Mouse (Mus musculus) frontal cortex, postnatal 25 days (tissue): ENCODE measurements at regions not wholly inside any gene's neighbourhood (a gene's known extent, or its start where the extent isn't known, plus 50 kb on each side); places are given as distances from the start of the nearest gene placed in this dataset.

ENCODE experiments used
- DNase-seq, 2 experiments: peaks; one replicate each; pipeline ENCODE4 v3.0.0; 2022; ENCODE audit warnings: low spot score in 2 of 2

DNA sequence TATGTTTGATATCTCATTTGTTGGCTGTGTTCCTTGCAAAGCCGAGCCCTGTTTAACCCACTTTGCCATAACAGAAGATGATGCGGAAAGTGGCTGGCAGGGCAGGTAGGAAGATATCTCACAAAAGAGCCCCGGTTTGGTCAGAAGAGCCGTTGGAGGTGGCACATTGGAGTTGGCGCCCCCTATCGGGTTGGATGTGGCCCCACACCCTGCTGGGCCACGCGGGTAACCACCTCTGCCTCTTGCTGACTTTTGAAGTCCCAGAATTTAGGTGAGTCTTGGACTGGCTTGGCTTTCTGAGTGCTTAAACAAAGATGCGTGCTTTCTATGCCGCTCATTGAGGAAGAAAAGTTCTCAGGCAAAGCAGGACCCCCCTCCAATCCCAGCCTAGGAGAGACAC is 56.1 kb downstream of the Gm4791 start:
- no peak for DNase-seq

DNA sequence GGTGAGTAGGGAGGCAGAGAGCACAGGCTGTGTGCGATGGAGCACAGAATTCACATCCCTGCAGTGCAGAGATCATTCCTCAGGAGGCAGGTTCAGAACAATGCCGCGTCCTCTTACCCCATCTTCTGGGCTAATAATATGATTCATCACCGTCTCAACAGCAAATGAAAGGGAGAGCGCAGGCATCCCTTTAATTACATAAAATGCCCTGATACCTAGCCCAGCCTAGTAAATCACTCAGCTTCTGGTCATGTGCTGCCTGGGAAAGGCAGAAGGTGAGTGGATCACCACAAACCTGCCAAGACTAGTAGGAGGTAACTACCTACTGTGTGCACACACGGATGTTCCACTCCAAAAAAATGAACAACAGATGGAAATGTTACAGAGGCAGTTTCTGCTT is 57.0 kb downstream of the Gm4791 start:
- no peak for DNase-seq

DNA sequence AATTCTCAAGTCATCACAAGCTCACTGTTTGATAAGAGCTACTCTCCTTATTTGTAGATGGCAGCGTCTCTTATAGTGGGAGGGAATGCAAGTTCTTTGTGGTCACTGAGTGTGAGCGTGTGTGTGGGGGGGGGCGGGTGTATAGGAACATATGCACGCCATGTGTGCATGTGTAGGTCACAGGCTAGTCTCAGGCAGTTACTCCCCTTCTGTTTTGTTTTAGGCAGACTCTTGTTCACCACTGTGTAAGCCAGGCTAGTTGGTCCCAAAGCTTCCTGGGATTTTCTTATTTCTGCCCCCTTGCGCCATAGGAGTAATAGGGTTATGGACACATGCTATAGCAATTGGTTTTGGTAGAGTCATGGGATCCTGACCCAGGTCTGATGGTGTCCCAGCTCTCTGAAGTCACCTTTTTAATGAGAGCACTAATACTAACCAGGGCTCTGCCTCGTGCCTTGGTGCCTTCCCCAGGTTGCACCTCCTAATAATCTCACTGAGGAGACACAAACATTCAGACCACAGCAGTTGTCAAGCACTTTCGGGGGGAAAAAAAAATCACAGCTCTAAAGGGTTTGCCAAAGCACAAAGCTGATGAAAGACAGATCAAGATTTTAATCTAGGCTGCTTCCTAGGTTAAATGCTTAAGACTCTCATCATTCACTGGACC is 60.9 kb downstream of the Gm4791 start:
- DNase-seq, result no peak

DNA sequence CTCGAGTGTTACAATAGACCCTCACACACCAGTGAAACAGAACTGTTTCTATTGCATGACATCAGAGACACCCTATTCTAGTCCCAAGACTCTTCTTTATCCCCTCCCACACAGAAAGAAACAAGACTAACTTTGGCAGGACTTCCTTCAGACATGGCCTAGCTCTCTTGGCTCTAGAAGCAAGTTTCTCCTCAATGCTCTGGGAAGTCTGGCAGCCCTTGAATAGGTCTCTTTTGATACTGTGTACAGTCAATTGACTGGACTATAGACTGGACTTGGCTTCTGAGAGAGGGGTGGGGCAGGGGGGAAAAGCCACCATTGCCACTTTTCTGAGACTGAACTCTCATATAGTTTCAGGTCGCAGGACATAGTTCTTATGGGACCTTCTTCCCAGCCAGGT is 62.2 kb downstream of the Gm4791 start:
- no peak for DNase-seq

DNA sequence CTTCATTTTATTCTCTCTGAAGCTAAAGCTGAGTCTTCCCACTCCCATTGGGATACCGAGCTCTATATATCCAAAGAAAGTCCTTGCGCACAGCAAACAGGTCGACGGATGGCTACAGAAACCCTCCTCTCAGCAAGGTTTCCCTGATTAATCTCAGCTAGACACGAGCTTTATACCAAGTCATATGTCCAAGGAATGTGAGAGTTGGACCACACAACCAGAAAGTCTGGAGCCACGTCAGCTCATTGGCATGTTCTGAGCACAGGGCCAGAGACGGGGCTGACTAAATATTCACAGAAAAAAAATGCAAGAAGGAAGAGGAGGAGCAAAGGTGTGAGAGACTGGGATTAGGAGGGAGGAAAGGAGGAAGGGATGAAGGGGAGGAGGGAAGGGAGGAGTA is 64.0 kb downstream of the Gm4791 start:
- DNase-seq, result no peak

DNA sequence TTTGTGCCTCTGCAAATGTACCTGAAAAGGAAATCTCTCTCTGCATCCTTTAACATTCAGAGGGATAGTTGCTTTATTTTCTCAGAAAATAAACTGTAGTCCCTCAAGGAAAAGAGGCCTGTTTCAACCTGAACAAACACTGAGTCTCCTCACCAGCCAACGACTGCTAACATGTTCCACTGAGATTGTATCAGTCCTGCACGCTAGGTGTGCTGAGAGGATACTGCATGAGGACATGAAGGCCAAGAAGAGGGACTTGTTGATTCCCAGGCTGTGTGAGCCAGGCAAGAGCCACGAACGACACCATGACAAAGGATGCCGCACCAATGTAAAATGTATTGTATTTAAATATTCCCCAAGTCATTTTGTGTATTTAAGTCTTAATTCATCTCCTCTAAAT is 65.2 kb downstream of the Gm4791 start:
- no peak for DNase-seq

DNA sequence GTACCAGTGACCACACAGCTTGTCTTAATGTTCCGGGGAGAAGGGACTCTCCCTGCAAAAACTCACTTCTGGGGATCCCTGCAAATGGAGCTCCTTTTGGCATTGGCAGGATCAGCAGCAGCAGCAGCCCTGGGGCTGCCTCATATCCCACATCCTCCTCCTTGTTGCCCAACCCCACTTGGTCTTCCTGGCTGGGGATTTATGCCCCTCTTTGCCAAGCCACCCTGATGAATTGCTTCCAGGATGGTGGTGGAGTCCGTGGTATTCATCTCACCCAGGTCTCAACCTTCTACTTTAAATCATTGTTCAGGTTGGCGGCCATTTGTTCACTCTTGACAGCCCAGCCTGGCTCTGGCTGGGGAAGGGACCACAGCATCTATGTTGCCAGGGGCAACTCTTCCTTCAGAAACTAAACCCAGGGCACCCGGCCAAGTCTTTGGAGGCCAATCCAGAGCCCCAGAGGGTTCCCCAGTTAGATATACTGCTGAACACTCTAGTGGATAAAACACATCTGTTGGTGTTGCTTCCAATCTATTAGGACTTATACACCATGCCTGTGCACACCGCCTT is 66.0 kb downstream of the Gm4791 start:
- DNase-seq, result no peak

DNA sequence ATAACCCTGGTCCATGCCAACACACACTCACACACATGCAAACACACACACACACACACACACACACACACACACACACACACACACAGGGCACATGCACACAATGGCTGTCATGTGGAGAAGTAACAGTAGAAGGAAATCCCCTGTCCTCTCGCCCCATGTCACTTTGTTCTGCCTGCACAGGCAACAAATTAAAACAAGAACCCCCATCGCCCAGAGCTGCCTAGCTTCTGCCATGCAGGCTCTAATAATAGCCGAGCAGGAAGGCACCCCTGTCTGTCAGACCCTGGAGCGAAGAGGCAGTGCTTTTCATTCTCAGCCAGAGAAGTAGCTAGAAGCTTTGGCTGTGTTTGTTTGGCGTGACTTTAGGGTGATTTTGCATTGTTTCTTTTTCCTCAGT is 70.9 kb downstream of the Gm4791 start:
- no peak for DNase-seq

DNA sequence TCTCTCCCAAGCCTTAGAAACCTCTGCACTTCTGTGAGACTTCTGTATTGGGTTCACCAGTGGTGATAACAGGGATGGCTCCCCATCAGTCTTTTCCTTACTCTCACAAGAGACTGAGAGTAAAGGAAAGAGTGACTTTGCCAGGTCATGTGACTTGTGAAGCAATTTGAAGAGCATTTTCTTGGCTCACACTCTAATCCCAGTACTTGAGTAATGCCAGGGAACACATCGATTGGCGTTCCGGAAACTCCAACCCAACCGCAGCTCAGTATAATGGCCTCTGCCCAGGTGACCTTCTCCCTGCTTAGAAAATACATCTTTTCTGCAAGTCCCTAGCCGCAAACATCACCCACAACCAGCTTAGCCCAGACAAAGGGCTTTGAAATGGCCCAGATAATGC is 72.4 kb downstream of the Gm4791 start:
- DNase-seq, result no peak

DNA sequence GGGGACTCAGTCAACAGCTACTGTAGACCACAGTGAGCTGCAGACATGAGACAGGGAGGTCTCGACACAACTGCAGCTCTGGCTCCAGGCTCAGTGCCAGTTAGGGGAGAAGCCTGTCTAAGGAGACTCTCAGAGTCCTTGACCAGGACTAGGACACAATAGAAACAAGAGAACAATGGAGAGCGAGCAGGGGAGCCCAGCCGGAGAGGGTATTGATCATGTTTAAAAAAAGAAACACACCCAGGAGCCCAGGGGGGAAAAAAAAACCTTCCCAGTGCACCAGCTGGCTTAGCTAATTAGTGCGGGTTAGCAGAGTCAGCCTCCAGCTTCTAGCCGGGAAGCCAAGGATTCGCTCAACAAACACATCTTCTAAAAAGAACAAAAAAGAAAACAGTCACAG is 78.4 kb downstream of the Gm4791 start:
- DNase-seq, result no peak

DNA sequence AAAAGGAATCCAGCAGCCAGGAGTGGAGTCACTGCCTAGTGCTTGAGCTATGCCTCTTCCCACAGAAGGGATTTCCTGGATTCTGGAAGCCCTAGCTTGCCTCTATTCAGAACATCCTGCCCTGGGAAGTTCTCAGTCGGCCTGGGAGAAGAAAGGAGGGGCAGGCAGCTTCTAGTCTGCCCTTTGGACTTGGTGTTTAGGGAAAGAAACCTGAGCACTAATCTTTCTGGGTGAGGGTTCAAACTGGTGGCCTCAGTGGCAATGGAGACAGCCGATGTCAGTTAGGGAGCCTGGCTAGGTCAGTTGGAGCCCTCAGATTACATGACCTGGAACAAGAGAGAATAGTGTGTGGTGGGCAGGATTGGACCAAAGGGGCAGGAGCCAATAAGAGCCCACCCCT is 78.9 kb downstream of the Gm4791 start:
- DNase-seq, result no peak

DNA sequence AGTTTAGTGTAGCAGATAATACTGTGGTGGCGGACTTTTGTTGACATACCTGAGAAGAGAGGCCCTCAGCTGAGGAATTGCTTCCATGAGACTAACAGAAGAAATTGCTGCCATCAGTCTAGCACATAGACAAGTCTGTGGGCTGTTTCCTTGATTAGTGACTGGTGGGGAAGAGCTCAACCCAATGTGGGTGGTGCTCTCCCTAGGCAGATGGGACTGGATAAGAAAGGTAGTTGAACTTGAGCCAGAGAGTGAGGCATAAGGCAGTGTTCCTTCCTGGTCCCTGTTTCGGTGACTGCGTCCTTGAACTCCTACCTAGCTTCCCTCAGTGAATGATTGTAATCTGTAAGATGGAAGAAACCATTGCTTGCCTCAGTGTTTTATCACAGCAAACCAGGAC is 79.4 kb downstream of the Gm4791 start:
- DNase-seq, result no peak

DNA sequence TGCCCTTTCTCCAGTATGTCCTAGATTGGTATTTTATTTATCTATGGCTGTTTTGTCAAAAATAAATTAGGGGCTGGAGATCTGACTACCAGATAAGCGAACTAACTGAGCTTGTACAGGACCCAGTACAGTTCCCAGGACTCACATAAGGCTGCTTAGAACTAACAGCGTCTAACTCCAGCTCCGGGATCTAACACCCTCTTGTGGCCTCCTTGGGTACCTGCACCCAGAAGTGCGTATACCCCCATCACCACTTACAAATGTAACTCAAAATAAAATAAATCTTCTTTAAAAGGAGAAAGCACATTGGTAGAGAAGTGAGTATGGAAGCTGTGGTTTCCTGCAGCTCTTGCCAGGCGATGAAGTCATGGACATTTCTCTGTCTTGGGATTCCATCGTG is 82.9 kb downstream of the Gm4791 start:
- DNase-seq, result no peak

DNA sequence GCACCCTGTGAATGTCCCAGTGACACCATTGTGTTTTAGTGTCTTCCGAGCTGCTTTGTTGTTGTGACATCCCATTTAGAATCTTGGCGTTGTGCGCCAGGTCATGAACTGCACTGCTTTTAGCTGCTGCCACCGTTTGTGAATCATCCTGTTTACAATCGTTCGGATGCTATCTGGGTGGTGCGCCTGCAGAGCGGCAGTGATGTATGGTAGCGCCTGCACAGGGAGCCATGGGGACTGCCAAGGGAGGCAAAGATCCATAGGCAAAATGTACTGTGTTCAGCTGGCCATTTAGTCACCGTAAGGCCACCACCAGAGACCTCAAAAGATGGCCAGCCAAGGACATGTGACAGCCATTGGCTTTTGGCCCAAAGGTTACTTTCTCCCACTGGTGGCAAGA is 93.3 kb downstream of the Gm4791 start:
- DNase-seq, result no peak

DNA sequence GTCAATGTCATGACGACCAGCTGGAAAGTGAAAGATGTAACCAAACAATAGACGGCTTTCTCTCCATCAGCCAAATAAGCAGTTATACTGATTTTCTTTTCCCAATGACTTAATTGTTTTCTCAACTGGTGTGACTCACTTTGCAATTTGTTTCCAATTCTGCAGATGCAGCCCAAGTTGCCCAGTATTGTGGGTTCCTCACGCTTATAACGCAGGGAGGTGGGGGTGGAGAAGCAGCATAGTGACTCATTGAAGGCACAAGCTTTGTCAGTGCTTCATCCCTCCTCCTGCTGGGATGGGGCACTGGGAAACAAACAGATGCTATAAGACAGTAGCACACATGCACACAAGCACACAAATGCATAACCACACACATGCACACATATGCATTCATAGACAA is 97.1 kb downstream of the Gm4791 start:
- no peak for DNase-seq

DNA sequence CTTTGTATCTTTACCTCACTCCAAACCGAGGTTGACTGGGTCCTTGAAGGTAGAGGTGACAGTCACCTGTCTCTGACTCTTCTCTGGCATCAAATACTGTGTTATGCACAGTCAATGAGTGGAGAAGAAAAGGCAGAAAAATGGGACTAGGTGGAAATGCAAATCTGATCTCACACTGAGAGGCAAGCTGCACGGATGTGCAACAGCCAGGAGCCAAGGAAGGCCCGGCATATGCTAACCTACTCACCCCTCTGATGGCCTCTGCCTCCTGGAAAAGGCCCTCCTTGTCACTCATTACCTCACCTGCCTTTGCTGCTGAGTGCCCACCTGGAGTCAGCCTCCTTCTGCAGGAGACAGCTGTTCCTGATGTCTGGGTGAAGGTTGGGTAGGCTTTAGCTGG is 104.8 kb downstream of the Gm4791 start:
- no peak for DNase-seq

DNA sequence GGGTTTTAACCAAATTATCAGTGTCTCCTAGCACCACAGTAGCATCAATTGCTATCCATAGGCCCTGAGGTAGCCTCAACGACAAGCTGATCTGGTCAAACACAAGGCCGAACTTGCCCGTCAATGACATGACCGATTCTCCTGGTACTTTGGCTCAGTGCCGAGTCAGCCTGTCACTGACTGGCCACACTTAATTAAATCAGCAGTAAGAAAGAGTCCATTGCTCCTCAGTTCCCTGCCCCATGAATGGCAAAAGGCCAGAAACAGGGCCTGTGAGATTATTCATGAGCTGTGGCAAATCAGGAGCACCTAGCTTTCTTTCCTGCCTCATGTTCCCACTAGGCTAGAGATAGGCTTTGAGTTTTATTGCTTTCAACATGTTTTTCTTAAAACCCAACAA is 105.4 kb downstream of the Gm4791 start:
- DNase-seq, result no peak

DNA sequence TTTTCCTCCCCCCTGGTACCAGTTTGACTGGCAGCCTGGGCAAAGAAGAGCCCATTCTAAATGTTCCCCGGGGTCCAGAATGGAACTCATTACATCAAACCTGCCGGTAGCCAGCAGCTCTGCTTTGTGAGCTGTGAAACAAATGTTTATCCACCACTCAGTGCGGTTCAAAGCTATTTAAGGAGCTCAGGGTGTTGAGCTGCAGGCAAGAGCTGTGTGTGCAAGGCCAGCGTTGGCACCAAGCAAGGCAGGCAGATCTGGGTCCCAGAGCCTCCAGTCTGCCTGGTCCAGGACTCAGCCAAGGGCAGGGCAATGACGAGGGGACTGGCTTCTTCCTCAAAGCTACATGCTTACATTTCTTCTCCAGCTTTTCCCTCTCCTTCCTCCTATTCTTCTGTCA is 109.6 kb downstream of the Gm4791 start:
- no peak for DNase-seq

DNA sequence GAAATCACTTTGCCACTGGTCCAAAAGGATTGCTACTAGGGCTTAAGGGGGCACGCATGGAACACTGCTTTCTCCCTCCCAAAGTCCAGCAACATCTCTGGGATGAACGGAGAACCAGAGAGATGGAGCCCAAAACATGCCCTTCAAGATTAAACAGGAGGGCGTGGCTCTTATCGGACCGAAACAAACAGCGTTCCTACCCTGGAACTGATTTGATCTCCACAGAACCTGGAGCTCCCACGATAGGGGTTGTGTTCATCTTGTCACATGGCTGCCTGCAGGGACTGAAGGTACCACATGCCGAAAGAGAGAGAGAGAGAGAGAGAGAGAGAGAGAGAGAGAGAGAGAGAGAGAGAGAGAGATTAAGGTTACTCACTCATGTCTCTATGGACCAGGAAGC is 120.7 kb downstream of the Gm4791 start:
- DNase-seq, result no peak

DNA sequence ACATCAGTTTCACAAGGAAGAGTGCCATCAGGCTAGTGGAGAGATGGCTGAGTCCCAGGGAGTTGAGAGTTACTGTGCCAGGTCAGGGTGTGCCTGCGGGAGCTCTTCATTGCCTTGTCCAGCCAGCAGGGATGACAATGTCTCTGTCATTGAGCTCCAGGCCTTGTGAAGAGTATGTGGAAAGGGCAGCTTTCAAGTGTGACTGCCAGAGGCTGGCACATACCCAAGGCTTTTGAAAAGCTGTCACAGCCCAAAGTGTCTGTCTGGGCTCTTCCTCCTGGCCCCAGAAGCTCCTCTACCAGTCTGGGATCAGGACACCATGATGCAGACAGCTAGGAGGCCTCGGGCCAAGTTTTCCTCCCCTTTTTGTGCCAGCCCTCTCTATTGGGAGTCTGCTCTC is 124.6 kb downstream of the Gm4791 start:
- DNase-seq, result no peak

DNA sequence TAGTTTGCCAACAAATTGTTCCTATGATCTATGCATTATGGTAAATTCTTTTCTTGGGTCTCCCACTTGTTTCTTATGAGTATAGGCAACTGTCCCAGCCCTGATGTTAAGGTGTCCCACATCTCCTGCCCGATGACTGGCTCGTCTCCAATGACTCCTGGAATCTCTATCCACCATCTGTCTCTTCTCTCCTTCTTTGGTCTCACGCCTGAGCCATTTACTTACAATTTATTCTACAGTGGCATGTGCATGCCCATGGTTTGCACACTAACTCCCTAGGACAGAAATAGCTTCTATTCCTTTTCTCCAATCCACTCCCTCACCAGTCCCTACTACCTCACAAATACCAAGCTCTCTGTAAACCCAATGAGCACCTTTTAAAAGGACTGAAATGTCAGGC is 127.0 kb downstream of the Gm4791 start:
- no peak for DNase-seq

DNA sequence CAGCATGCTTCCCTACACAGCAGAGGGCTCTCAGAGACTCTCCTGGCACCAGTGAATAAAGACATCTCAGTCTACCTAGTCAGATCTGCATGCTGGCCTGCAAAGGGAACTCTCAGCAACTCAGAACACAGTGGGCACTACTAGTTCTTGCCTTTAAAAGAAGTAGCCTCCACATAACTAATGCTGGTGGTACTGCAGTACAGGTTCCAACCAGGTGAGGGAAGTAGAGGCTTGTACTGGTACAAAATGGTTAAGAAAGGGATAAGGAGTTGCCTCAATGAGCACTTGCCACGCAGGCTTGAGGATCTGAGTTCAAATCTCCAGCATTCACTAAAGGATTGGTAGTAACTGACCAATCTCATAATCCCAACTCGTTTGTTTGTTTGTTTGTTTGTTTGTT is 127.7 kb downstream of the Gm4791 start:
- DNase-seq, result no peak

DNA sequence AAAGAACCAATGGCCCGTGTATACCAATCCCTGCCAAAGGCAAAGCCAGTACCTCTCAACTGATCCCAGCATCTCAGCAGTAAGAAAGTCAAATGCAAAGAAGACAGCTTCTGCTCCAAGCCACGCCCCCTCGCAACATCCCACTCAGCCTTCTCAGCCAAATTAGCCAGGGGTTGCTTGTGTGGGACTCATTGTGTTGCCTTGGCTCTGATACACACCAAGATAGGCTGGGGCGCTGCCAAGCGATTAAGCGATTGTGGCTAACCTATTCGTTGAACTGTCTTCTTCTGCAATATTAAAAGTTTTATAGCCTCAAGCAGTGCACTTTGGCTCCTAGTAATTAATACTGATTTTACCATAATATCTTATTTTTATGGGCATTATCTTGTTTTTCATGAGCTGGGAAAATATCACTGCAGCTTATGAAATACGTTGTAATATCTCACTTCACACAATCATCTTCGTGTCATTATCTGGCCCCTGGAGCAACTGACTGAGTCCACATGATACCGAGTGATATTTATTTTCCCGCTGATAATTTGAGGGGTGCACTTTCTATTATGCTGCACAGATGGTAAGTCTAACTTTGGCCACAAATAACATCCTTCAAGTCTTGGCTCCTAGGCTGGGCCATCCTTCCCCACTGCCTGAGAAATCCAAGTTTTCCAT is 129.3 kb downstream of the Gm4791 start:
- no peak for DNase-seq

DNA sequence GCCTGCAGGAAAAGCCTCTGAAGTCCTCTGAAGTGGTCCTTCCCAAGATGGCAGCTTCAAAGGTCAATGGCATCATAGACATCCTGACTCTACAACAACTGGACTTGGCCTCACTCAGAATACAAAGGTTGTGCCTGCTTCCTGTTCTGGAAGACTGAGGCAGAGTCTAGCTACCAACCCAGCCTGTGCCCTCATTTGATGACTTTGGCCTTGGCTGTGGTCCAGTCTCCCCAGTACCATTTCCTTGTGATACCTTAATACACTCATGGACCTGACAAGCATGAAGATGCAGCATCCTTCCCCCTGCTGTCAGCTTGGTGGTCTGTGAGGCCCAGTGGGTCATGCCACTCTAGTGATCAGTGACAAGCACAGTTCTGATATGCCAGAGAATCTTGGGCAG is 130.6 kb downstream of the Gm4791 start:
- no peak for DNase-seq
